Mouse (Mus musculus): ENCODE measurements around the gene Spta1. TPM values are rescaled to one million over a fixed set of nuclear protein-coding genes. Genes with fewer than 3 reads are reported as not detected.

Spta1 gene
- total RNA-seq (2014; rRNA removed) (0.08 and 0.14 TPM in 2 replicates), polyA plus RNA-seq (2015; fragmentation: Nextera tagmentation; extraction: Ambion mirVana) (0.02 and 0.03 TPM in 2 replicates)

- ATAC-seq, result no peak
These were observed at the start of gene Spta1 for GRCm38 (mm10) chr1:174172605-174173004. Spta1 (plus strand) TSS chr1:174172776.

DNA sequence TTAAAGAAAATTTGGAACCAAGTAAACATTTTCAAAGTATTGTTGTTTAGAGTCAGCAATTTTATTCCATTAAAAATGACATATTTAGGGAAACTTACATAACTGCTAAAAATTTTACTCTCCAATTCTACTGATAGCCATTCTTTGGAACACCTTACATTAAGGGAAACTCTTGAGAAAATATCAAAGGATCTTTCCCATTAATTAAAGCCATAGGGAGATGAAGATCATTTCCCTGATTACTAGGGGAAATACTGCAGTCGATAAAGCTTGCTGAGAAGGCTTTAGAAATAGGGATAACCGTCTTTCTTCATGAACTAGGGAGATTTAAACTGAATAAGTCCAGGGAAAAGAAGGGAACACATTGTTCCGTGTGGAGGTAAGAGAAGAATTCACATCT is 41.4 kb upstream of the Spta1 start, which contains the start of gene Olfr424:
Gene Olfr424, plus strand, starts transcription at position 301 of the 400 bp plus-strand sequence.
- no peak for TF ChIP-seq CTCF (IDR thresholded peaks at IDR 0.05; ENCODE audit: low read depth)
- no peaks in the 10 kb centered on the region for H3K36me3 ChIP-seq (ENCODE audit: insufficient read depth)
- H3K9ac ChIP-seq, result no peak within 1 kb of the TSS
- DNase-seq, result no peak
- no peak within 1 kb of the TSS for H3K4me2 ChIP-seq (ENCODE audit: low read depth)
- no peak for ATAC-seq
- H3K4me1 ChIP-seq (ENCODE audit: insufficient read depth), result no peaks in the 10 kb centered on the region
- 57% methylated on average over 3 of the region's 3 CpGs for WGBS
- no peaks in the 10 kb centered on the region for H3K9me3 ChIP-seq (ENCODE audit: low read length)
- no peak within 1 kb of the TSS for H3K27ac ChIP-seq (ENCODE audit: low read depth, low read length)
- H3K4me3 ChIP-seq (ENCODE audit: low read depth, low read length), result no peak within 1 kb of the TSS
- H3K27me3 ChIP-seq (ENCODE audit: insufficient read depth, low read length), result no peaks in the 10 kb centered on the region

More at GRCm38 (mm10) chr1:174172605-174173004, at the start of gene Spta1:
- Histone ChIP-seq H3K4me2 (ENCODE audit: low read depth) (no peak within 1 kb of the TSS), H3K9me3 (ENCODE audit: low read length) (no peaks in the 10 kb centered on the region), H3K9ac (no peak within 1 kb of the TSS), H3K27me3 (ENCODE audit: insufficient read depth, low read length) (no peaks in the 10 kb centered on the region), H3K27ac (ENCODE audit: low read depth, low read length) (no peak within 1 kb of the TSS), H3K4me3 (ENCODE audit: low read depth, low read length) (no peak within 1 kb of the TSS), H3K36me3 (ENCODE audit: insufficient read depth) (no peaks in the 10 kb centered on the region), H3K4me1 (ENCODE audit: insufficient read depth) (no peaks in the 10 kb centered on the region)
- TF ChIP-seq CTCF (IDR thresholded peaks at IDR 0.05; ENCODE audit: low read depth), result no peak
- 21% methylated on average over 3 of the region's 3 CpGs for WGBS
- no peak for DNase-seq

DNA sequence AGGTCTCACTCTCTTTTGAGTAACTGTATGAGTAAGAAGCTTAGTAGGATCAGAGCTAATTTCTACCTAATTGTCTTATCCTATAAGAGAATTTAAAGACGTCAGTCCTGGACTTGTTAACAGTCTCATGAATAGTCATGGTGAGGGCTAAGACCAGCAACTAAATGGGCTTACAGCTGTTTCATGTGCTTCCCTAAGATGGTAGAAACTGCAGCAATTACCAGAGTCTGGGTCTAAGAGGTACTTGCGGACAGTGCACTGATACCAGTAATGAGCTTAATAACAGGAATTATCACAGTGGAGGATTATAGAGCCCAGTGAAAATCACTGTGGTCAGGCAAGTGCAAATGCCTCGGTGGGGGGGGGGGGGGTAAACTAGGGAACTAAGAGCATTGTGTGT is 40.6 kb upstream of the Spta1 start:
- H3K4me1 ChIP-seq (ENCODE audit: insufficient read depth), result no peaks in the 10 kb centered on the region
- DNase-seq (no peak), ATAC-seq (no peak)
- H3K9me3 ChIP-seq (ENCODE audit: low read length), result no peaks in the 10 kb centered on the region
- no peak overlapping the region for H3K4me3 ChIP-seq (ENCODE audit: low read depth, low read length)
- 19% methylated on average over 3 of the region's 3 CpGs for WGBS
- H3K4me2 ChIP-seq (ENCODE audit: low read depth), result no peak overlapping the region
- no peaks in the 10 kb centered on the region for H3K36me3 ChIP-seq (ENCODE audit: insufficient read depth)
- H3K9ac ChIP-seq, result no peak overlapping the region
- H3K27ac ChIP-seq (ENCODE audit: low read depth, low read length), result no peak overlapping the region
- no peaks in the 10 kb centered on the region for H3K27me3 ChIP-seq (ENCODE audit: insufficient read depth, low read length)
- TF ChIP-seq CTCF (IDR thresholded peaks at IDR 0.05; ENCODE audit: low read depth), result no peak

- H3K4me1 ChIP-seq (ENCODE audit: insufficient read depth), result no peaks in the 10 kb centered on the region
- no peak for ATAC-seq
- no peak for TF ChIP-seq CTCF (IDR thresholded peaks at IDR 0.05; ENCODE audit: low read depth)
- H3K9me3 ChIP-seq (ENCODE audit: low read length), result no peaks in the 10 kb centered on the region
- no peak overlapping the region for H3K27ac ChIP-seq (ENCODE audit: low read depth, low read length)
- no peak overlapping the region for H3K9ac ChIP-seq
- H3K4me2 ChIP-seq (ENCODE audit: low read depth), result no peak overlapping the region
- WGBS, result 80% methylated on average over 2 of the region's 2 CpGs
- H3K4me3 ChIP-seq (ENCODE audit: low read depth, low read length), result no peak overlapping the region
- no peaks in the 10 kb centered on the region for H3K27me3 ChIP-seq (ENCODE audit: insufficient read depth, low read length)
- no peaks in the 10 kb centered on the region for H3K36me3 ChIP-seq (ENCODE audit: insufficient read depth)
- DNase-seq, result no peak
These were observed 31.2 kb upstream of the Spta1 start for GRCm38 (mm10) chr1:174141384-174141783.

GRCm38 (mm10) chr1:174146696-174147095 is 25.9 kb upstream of the Spta1 start:
- TF ChIP-seq CTCF (IDR thresholded peaks at IDR 0.05; ENCODE audit: low read depth), result no peak
- ATAC-seq, result no peak
- no peak for DNase-seq

GRCm38 (mm10) chr1:174149289-174149688 is 23.3 kb upstream of the Spta1 start:
- no peak for TF ChIP-seq CTCF (IDR thresholded peaks at IDR 0.05; ENCODE audit: low read depth)
- Histone ChIP-seq H3K4me2 (ENCODE audit: low read depth) (no peak overlapping the region), H3K9ac (no peak overlapping the region), H3K36me3 (ENCODE audit: insufficient read depth) (no peaks in the 10 kb centered on the region), H3K4me1 (ENCODE audit: insufficient read depth) (no peaks in the 10 kb centered on the region), H3K9me3 (ENCODE audit: low read length) (no peaks in the 10 kb centered on the region), H3K27me3 (ENCODE audit: insufficient read depth, low read length) (no peaks in the 10 kb centered on the region), H3K4me3 (ENCODE audit: low read depth, low read length) (no peak overlapping the region), H3K27ac (ENCODE audit: low read depth, low read length) (no peak overlapping the region)
- DNase-seq, result no peak
- WGBS, result 83% methylated on average over 2 of the region's 2 CpGs
- no peak for ATAC-seq

More at GRCm38 (mm10) chr1:174146696-174147095, 25.9 kb upstream of the Spta1 start:
- 62% methylated on average over 1 of the region's 1 CpGs for WGBS
- Histone ChIP-seq H3K36me3 (ENCODE audit: insufficient read depth) (no peaks in the 10 kb centered on the region), H3K27me3 (ENCODE audit: insufficient read depth, low read length) (no peaks in the 10 kb centered on the region), H3K9ac (no peak overlapping the region), H3K9me3 (ENCODE audit: low read length) (no peaks in the 10 kb centered on the region), H3K4me1 (ENCODE audit: insufficient read depth) (no peaks in the 10 kb centered on the region), H3K4me2 (ENCODE audit: low read depth) (no peak overlapping the region), H3K4me3 (ENCODE audit: low read depth, low read length) (no peak overlapping the region), H3K27ac (ENCODE audit: low read depth, low read length) (no peak overlapping the region)

- Histone ChIP-seq H3K4me1 (ENCODE audit: insufficient read depth) (no peaks in the 10 kb centered on the region), H3K27me3 (ENCODE audit: insufficient read depth, low read length) (no peaks in the 10 kb centered on the region), H3K4me2 (ENCODE audit: low read depth) (no peak within 1 kb of the TSS), H3K4me3 (ENCODE audit: low read depth, low read length) (no peak within 1 kb of the TSS), H3K9me3 (ENCODE audit: low read length) (no peaks in the 10 kb centered on the region), H3K36me3 (ENCODE audit: insufficient read depth) (no peaks in the 10 kb centered on the region), H3K27ac (ENCODE audit: low read depth, low read length) (no peak within 1 kb of the TSS), H3K9ac (no peak within 1 kb of the TSS)
- ATAC-seq (no peak), DNase-seq (no peak)
- TF ChIP-seq CTCF (IDR thresholded peaks at IDR 0.05; ENCODE audit: low read depth), result no peak
- 85% methylated on average over 1 of the region's 1 CpGs for WGBS
These were observed 17.2 kb upstream of the Spta1 start, which contains the start of gene Olfr420 for GRCm38 (mm10) chr1:174155333-174155732. Olfr420 (plus strand) TSS chr1:174155633.
